Mouse (Mus musculus) kidney, postnatal 0 days (tissue): Measurements from ENCODE around the gene Cstb. TPM values are rescaled to one million over a fixed set of nuclear protein-coding genes. Genes with fewer than 3 reads are reported as not detected.

Experiments used
- ATAC-seq: fragments of 200-750 bp; cut with Nextera tagmentation; replicated peaks from 2 replicates; pipeline ENCODE4 v1.8.0; 2017; ENCODE audit warnings: low read depth, moderate number of reproducible peaks, moderate TSS enrichment, moderate library complexity; ENCODE audit not compliant: low FRiP score
- DNase-seq: peaks from one replicate; pipeline ENCODE4 v3.0.0-alpha.2; 2016; ENCODE audit warnings: low spot score
- H3K27ac ChIP-seq: fragments of 300-500 bp; sonication (generic); 2 replicates; pipeline ENCODE4 v1.5.1; 2014; ENCODE audit warnings: mild to moderate bottlenecking
- H3K27me3 ChIP-seq: fragments of 300-500 bp; sonication (generic); 2 replicates; pipeline ENCODE4 v1.6.1; 2014; ENCODE audit warnings: low read length, mixed read lengths; ENCODE audit not compliant: insufficient read depth
- H3K36me3 ChIP-seq: fragments of 300-500 bp; sonication (generic); 2 replicates; pipeline ENCODE4 v1.6.1; 2014; ENCODE audit warnings: low read length, mixed read lengths; ENCODE audit not compliant: insufficient read depth
- H3K4me1 ChIP-seq: fragments of 300-500 bp; sonication (generic); replicated peaks from 2 replicates; pipeline ENCODE4 v1.6.1; 2014; ENCODE audit warnings: antibody characterized with exemption, low read length, mixed read lengths; ENCODE audit not compliant: insufficient read depth
- H3K4me2 ChIP-seq: fragments of 300-500 bp; sonication (generic); 2 replicates; pipeline ENCODE4 v1.6.1; 2014; ENCODE audit warnings: mild to moderate bottlenecking, low read length, moderate library complexity, mixed read lengths
- H3K4me3 ChIP-seq: fragments of 300-500 bp; sonication (generic); replicated peaks from 2 replicates; pipeline ENCODE4 v1.5.1; 2014; ENCODE audit warnings: low read depth, low read length
- H3K9ac ChIP-seq: fragments of 300-500 bp; sonication (generic); 2 replicates; pipeline ENCODE4 v1.6.1; 2014; ENCODE audit warnings: low read depth, low read length
- H3K9me3 ChIP-seq: fragments of 300-500 bp; sonication (generic); replicated peaks from 2 replicates; pipeline ENCODE4 v1.6.1; 2016; ENCODE audit warnings: low read length, inconsistent platforms, mixed read lengths
- CTCF ChIP-seq: IDR thresholded peaks from 2 replicates; pipeline ENCODE4 v1.5.1; 2016; ENCODE audit warnings: antibody characterized with exemption, low read depth, mild to moderate bottlenecking, moderate library complexity
- WGBS: fragments of 180-500 bp; shearing (Covaris S2); extraction: QIAGEN DNeasy Blood & Tissue Kit; methylation state at CpG from one replicate; pipeline ENCODE4 v1.1.7; 2014; 5-methylcytosine and 5-hydroxymethylcytosine counted together
- polyA plus RNA-seq: library from polyadenylated mRNA; unstranded; fragments of >200 nt; fragmentation: Nextera tagmentation; extraction: Ambion mirVana; gene quantifications from 2 replicates; pipeline ENCODE4 v1.2.1, GENCODE M21; 2015

Gene Cstb
- polyA plus RNA-seq, 1 experiment from 2014 or later, result 433 TPM

DNA sequence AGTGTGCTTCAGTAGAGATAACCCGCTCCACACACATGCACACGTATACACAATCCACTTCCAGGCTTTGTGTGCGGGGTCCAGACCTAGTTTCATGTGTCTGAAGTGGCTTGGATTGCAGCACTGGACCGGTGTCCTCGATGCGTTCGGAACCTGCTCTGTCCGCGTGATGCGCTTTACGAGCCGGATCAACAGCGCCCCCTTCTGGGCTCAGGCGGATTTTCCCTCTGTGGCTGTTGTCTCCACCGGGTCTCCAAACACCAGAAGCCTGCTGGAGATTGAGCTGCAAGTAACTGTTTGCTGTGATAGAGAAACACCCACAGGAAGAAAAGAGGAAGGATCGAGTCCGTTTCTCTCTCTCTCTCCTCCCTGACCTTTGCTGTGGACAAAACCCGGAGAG, 33.4 kb upstream of the Cstb start:
- DNase-seq (peak; percentile 79), ATAC-seq (peak; percentile 55)
- no peaks in the 10 kb centered on the region for H3K9me3 ChIP-seq
- TF ChIP-seq CTCF, result peak; percentile 93
- no peaks in the 10 kb centered on the region for H3K27me3 ChIP-seq
- 3% methylated on average over 18 of the region's 18 CpGs for WGBS
- H3K4me2 ChIP-seq, result no peak overlapping the region; the same call in 1 of the 2 replicates
- H3K4me1 ChIP-seq, result 0 out of 2 replicates have a peak, but pooled peaks cover 4% of the 10 kb centered on the region
- H3K9ac ChIP-seq, result 0 out of 2 replicates have a peak overlapping the region, but pooled peaks have one; percentile 3
- no peak overlapping the region for H3K4me3 ChIP-seq
- H3K36me3 ChIP-seq, result no peaks in the 10 kb centered on the region
- H3K27ac ChIP-seq, result no peak overlapping the region

DNA sequence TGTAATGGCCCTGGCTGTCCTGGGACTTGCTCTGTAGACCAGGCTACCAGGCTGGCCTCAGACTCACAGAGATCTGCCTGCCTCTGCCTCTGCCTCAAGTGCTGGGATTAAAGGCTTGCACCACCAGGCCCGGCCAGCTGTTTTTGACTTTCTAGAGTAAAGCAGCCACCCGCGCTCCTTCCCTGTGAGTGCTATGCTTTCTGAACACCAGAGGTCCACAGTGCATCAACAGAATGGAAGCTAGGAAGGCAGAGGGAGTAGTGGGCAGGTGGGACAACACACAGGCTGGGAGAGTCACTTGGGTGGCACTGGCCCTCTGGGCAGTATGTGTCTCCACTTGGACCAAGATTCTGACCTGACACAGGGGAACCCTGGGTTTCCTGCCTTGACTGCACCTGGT, 30.1 kb upstream of the Cstb start:
- no peak for ATAC-seq
- no peak for DNase-seq
- H3K27me3 ChIP-seq, result no peaks in the 10 kb centered on the region
- TF ChIP-seq CTCF, result peak; percentile 15; the same call in 1 of the 2 replicates
- no peak overlapping the region for H3K27ac ChIP-seq
- peaks cover 7% of the 10 kb centered on the region for H3K36me3 ChIP-seq
- no peak overlapping the region for H3K9ac ChIP-seq
- 0 out of 2 replicates have a peak, but pooled peaks cover 7% of the 10 kb centered on the region for H3K4me1 ChIP-seq
- H3K4me3 ChIP-seq, result no peak overlapping the region
- H3K4me2 ChIP-seq, result no peak overlapping the region
- no peaks in the 10 kb centered on the region for H3K9me3 ChIP-seq
- WGBS, result 76% methylated on average over 3 of the region's 3 CpGs

DNA sequence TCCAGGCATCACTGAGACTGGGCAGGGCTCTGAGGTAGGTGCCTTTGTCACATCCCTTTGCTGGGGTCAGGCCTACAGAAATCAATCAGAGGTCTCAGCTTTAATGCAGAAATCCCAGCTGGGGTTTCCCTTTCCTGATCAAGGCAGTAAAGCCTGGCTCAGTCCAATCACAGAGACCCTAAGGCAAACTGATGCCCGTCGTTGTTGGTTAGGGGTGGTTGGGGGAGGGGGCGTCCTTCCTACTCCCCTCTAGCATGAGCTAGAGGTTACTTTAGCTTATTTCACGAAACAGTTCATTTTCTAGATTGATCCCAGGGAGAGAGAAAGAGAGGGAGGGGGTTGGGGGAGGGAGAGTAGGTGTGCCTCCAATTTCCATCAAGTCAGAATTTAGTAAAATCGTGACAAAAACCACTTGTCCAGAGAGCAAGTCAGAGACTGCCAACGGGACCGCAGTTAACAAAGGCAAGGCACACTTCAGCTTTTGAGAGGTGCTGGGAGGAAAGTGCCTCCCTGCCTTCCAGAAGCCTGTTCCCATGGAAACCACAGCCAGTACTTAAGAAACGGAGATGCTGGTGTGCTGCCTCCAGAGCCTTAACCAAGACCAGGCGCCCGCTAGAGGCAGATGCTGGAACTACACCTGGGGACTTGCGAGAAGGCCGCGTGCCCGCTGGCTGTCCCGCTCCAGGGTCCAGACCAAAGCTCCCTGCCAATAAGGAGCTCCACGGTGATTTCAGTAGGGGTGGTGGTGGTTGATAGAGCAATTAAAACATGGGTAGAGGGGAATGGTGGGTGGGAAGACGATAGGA, 29.4 kb upstream of the Cstb start:
- H3K9ac ChIP-seq, result no peak overlapping the region
- 9% methylated on average over 17 of the region's 17 CpGs for WGBS
- peak; percentile 89 for TF ChIP-seq CTCF
- DNase-seq (peak; percentile 96), ATAC-seq (peak; percentile 25; the same call in 1 of the 2 replicates)
- H3K4me1 ChIP-seq, result 0 out of 2 replicates have a peak, but pooled peaks cover 7% of the 10 kb centered on the region
- H3K9me3 ChIP-seq, result no peaks in the 10 kb centered on the region
- no peak overlapping the region for H3K27ac ChIP-seq
- H3K4me3 ChIP-seq, result no peak overlapping the region
- no peak overlapping the region for H3K4me2 ChIP-seq
- H3K36me3 ChIP-seq, result peaks cover 13% of the 10 kb centered on the region
- H3K27me3 ChIP-seq, result no peaks in the 10 kb centered on the region

DNA sequence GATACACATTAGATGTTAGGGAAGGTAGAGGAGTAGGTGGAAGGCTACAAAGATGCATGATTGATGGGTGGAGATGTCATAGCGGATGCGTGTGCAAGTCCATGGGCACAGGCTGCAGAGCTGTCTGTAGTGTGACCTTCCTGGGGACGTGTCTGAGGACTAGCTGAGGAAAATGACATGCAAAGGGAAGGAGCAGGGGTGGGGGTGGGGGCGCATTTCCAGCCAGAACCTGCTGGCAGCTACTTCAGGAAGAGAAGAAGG, 28.9 kb upstream of the Cstb start:
- Histone ChIP-seq H3K4me3 (no peak overlapping the region), H3K27ac (no peak overlapping the region), H3K9me3 (no peaks in the 10 kb centered on the region), H3K4me2 (no peak overlapping the region), H3K27me3 (no peaks in the 10 kb centered on the region), H3K9ac (no peak overlapping the region), H3K4me1 (0 out of 2 replicates have a peak, but pooled peaks cover 7% of the 10 kb centered on the region), H3K36me3 (peaks cover 18% of the 10 kb centered on the region)
- no peak for ATAC-seq
- TF ChIP-seq CTCF, result no peak
- WGBS, result 52% methylated on average over 4 of the region's 4 CpGs
- DNase-seq, result no peak

DNA sequence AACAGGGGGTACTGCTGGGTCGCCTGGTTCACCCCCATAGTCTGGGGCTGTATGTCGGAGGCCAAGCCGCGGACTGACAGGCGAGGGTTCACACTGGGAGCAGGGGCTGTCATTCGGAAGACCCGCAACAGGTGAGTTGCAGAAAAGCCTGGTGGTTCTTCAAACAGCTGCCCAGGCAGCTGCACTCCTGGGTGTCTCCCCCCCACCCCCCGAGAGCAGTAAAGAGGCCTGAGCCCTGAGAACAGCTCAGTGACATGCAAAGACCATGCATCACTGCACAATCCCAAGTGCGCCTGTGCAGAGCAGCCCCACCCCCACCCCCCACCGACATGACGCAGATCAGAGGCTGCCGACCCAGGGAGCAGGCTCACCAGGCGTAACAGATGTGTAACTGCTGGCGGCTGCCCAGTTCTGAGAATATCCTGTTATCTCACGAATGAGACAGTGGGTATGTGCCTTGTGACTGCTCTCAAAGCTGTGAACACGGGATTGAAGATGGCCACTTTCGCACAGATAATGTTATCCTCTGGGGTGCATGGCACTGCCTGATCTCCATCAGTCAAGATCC, 26.3 kb upstream of the Cstb start:
- Histone ChIP-seq H3K9me3 (no peaks in the 10 kb centered on the region), H3K4me2 (no peak overlapping the region), H3K27me3 (no peaks in the 10 kb centered on the region), H3K4me3 (no peak overlapping the region), H3K36me3 (peaks cover 43% of the 10 kb centered on the region), H3K27ac (no peak overlapping the region), H3K4me1 (0 out of 2 replicates have a peak, but pooled peaks cover 4% of the 10 kb centered on the region), H3K9ac (no peak overlapping the region)
- TF ChIP-seq CTCF, result no peak
- DNase-seq (peak; percentile 65), ATAC-seq (peak; percentile 75)
- 32% methylated on average over 17 of the region's 17 CpGs for WGBS

DNA sequence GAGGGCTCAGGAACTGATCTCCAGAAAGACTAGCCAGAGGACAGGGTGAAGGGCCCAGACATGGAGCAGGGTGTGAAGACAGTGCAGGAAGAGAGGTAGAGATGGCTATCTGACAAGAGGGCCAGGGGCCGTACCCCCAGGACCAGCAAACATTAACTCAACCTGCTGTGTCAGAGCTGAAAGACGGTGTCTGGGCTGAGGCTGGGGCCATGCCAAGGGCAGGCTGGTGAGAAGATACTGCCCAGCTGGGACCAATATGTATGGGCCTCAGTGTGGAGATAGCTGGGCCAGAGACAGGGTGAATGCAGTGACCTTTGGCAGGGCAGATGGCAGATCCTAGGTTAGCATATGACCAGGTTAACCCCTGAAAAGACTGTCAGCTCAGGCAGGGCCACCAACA, 24.3 kb upstream of the Cstb start:
- WGBS, result 79% methylated on average over 2 of the region's 2 CpGs
- H3K36me3 ChIP-seq, result peaks cover 59% of the 10 kb centered on the region
- H3K4me2 ChIP-seq, result no peak overlapping the region
- TF ChIP-seq CTCF, result no peak
- H3K4me1 ChIP-seq, result 0 out of 2 replicates have a peak, but pooled peaks cover 4% of the 10 kb centered on the region
- no peak overlapping the region for H3K9ac ChIP-seq
- no peak overlapping the region for H3K27ac ChIP-seq
- H3K4me3 ChIP-seq, result no peak overlapping the region
- no peak for ATAC-seq
- no peaks in the 10 kb centered on the region for H3K9me3 ChIP-seq
- H3K27me3 ChIP-seq, result no peaks in the 10 kb centered on the region
- no peak for DNase-seq
